Mouse (Mus musculus) monocyte, adult 59 days (primary cell): ENCODE results near the gene Cpa3. TPM values are rescaled to one million over a fixed set of nuclear protein-coding genes. Genes with fewer than 3 reads are reported as not detected.

Experiments
- total RNA-seq, 2 experiments: library from RNA; stranded (reverse); gene quantifications; one replicate each; pipeline ENCODE4 v1.2.4; 2023

Gene Cpa3
- 1 to 10 TPM in 1 of 2 experiments, not detected in 1; 1.6 TPM for total RNA-seq

GRCm38 (mm10) chr3:20242050-20242449, at the start of gene Cpa3:
Gene Cpa3, minus strand, starts transcription at chr3:20242181.

GRCm38 (mm10) chr3:20275633-20276032, 33.7 kb upstream of the Cpa3 start, which contains the start of gene Cpb1:
Gene Cpb1, minus strand, starts transcription at chr3:20275733.

Other genes starting within 250 kb of the Cpa3 start
- 100 to 1,000 TPM; 199 to 205 TPM for gene Hps3, start 206.9 kb downstream of the Cpa3 start, total RNA-seq
- 10 to 100 TPM; 70.7 to 79.2 TPM for gene Hltf, start 184.4 kb downstream of the Cpa3 start, total RNA-seq
- gene Gyg, start 86.9 kb downstream of the Cpa3 start, total RNA-seq = 10 to 100 TPM; 74.9 to 97.2 TPM
- under 1 TPM in 1 of 2 experiments, not detected in 1; 0.70 TPM for gene Cpb1, start 33.6 kb upstream of the Cpa3 start, total RNA-seq
- gene Agtr1b, start 125.0 kb upstream of the Cpa3 start, total RNA-seq = not detected